Mouse (Mus musculus): ENCODE results near the gene B430305J03Rik. TPM values are rescaled to one million over a fixed set of nuclear protein-coding genes. Genes with fewer than 3 reads are reported as not detected.

B430305J03Rik gene
- total RNA-seq, 2 experiments from 2014 or later, result 0.22 to 0.92 TPM

GRCm38 (mm10) chr3:61355464-61355863 lies 10.3 kb downstream of the B430305J03Rik start:
- no peak for ATAC-seq (replicated peaks; ENCODE audit: poor library complexity)

GRCm38 (mm10) chr3:61349433-61349832 lies 16.3 kb downstream of the B430305J03Rik start:
- ATAC-seq (replicated peaks; ENCODE audit: poor library complexity), result no peak

- ATAC-seq (replicated peaks; ENCODE audit: poor library complexity), result no peak
Measured at GRCm38 (mm10) chr3:61348036-61348614, 17.6 kb downstream of the B430305J03Rik start.

- no peak for ATAC-seq (replicated peaks; ENCODE audit: poor library complexity)
Measured at GRCm38 (mm10) chr3:61345636-61346035, 20.1 kb downstream of the B430305J03Rik start.

GRCm38 (mm10) chr3:61344031-61344430 lies 21.7 kb downstream of the B430305J03Rik start:
- ATAC-seq (replicated peaks; ENCODE audit: poor library complexity), result 0 out of 2 replicates have a peak, but pooled peaks have one; percentile 17

- no peak for ATAC-seq (replicated peaks; ENCODE audit: poor library complexity)
Measured at GRCm38 (mm10) chr3:61340321-61340720, 25.4 kb downstream of the B430305J03Rik start.

- no peak for ATAC-seq (replicated peaks; ENCODE audit: poor library complexity)
Measured at GRCm38 (mm10) chr3:61337230-61337629, 28.5 kb downstream of the B430305J03Rik start.

DNA sequence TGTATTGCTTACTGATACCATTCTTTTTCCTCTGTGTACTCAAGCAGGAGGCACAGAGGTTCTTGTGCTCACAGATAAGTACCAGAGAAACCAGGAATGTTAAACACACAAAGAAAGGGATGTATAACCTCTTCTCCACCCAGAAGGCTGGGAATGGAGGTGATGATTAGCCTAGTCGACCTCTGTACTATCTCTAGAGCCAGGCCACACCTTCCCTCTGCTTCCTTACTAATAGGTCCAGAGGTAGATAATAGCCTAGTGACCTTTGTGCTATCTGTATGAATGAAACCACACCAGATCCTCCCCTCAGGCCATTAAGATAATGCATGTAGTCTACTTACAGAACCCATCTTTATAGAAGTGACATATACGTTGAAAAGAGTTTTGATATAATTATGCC lies 29.5 kb downstream of the B430305J03Rik start:
- ATAC-seq (replicated peaks; ENCODE audit: poor library complexity), result no peak

DNA sequence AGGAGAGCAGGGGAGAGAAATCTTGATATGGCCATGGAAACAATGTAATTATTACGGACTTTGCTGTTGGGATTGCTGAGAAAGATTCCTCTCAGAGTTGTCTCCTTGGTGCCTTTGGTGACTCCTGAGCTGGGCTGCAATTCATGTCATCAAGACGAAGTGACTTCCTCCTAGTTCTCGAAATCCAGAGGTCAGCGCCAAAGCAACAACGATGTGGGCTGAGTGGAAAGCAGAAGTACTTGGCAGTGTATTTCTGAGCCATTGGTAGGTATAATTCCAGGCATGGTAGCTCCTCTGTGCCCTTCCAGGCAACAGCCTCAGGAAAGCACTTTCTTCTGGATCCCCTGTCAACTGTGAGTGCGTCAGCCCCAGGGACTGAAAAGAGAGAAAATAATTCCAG lies 44.1 kb downstream of the B430305J03Rik start:
- ATAC-seq (replicated peaks; ENCODE audit: poor library complexity), result peak; percentile 99

GRCm38 (mm10) chr3:61320031-61320430 lies 45.7 kb downstream of the B430305J03Rik start:
- no peak for ATAC-seq (replicated peaks; ENCODE audit: poor library complexity)

GRCm38 (mm10) chr3:61315002-61315401 lies 50.7 kb downstream of the B430305J03Rik start:
- ATAC-seq (replicated peaks; ENCODE audit: poor library complexity), result no peak

Other genes with a start within 250 kb of the B430305J03Rik start
- gene Rap2b, start 4.3 kb downstream of the B430305J03Rik start, total RNA-seq (2015), result 5.6 and 6.1 TPM in 2 replicates
- gene Rap2b, start 4.3 kb downstream of the B430305J03Rik start, total RNA-seq (2017), result 6.5 and 7.8 TPM in 2 replicates

All from megakaryocyte progenitor cell, adult 5-6 weeks (primary cell).